Mouse (Mus musculus) neural tube, embryonic 14.5 days (tissue): ENCODE data around the gene Stil. TPM values are rescaled to one million over a fixed set of nuclear protein-coding genes. Genes with fewer than 3 reads are reported as not detected.

ENCODE experiments used
- ATAC-seq: fragments of 200-750 bp; cut with Nextera tagmentation; 2 replicates; pipeline ENCODE4 v1.8.0; 2017; ENCODE audit warnings: low read depth, mild to moderate bottlenecking, moderate TSS enrichment, moderate library complexity
- H3K27ac ChIP-seq: fragments of 300-500 bp; sonication (generic); 2 replicates; pipeline ENCODE4 v1.5.1; 2014; ENCODE audit warnings: low read depth, mild to moderate bottlenecking, control low read depth, low read length, moderate library complexity, mixed read lengths
- H3K27me3 ChIP-seq: fragments of 300-500 bp; sonication (generic); 2 replicates; pipeline ENCODE4 v1.6.1; 2014; ENCODE audit warnings: low read length; ENCODE audit not compliant: control insufficient read depth, insufficient read depth
- H3K36me3 ChIP-seq: fragments of 300-500 bp; sonication (generic); 2 replicates; pipeline ENCODE4 v1.6.1; 2014; ENCODE audit warnings: low read length, mixed read lengths; ENCODE audit not compliant: control insufficient read depth, insufficient read depth
- H3K4me1 ChIP-seq: fragments of 300-500 bp; sonication (generic); 2 replicates; pipeline ENCODE4 v1.6.1; 2014; ENCODE audit warnings: low read length; ENCODE audit not compliant: control insufficient read depth, insufficient read depth
- H3K4me2 ChIP-seq: fragments of 300-500 bp; sonication (generic); 2 replicates; pipeline ENCODE4 v1.6.1; 2014; ENCODE audit warnings: mild to moderate bottlenecking, low read depth, low read length, control low read depth
- H3K4me3 ChIP-seq: fragments of 300-500 bp; sonication (generic); 2 replicates; pipeline ENCODE4 v1.5.1; 2014; ENCODE audit warnings: low read depth, low read length, control low read depth, mixed read lengths
- H3K9ac ChIP-seq: fragments of 300-500 bp; sonication (generic); replicated peaks from 2 replicates; pipeline ENCODE4 v1.6.1; 2014; ENCODE audit warnings: low read depth, mild to moderate bottlenecking, control low read depth, low read length, mixed read lengths
- H3K9me3 ChIP-seq: fragments of 300-500 bp; sonication (generic); 2 replicates; pipeline ENCODE4 v1.6.1; 2016; ENCODE audit warnings: low read length; ENCODE audit not compliant: control insufficient read depth
- WGBS: fragments of 180-500 bp; shearing (Covaris S2); extraction: QIAGEN DNeasy Blood & Tissue Kit; methylation state at CpG from one replicate; pipeline ENCODE4 v1.1.7; 2014; 5-methylcytosine and 5-hydroxymethylcytosine counted together
- polyA plus RNA-seq: library from polyadenylated mRNA; unstranded; fragments of >200 nt; fragmentation: Nextera tagmentation; extraction: Ambion mirVana; gene quantifications from 2 replicates; pipeline ENCODE4 v1.2.1, GENCODE M21; 2014

The Stil gene
- polyA plus RNA-seq, 1 experiment from 2014 or later: 1.3 TPM

DNA sequence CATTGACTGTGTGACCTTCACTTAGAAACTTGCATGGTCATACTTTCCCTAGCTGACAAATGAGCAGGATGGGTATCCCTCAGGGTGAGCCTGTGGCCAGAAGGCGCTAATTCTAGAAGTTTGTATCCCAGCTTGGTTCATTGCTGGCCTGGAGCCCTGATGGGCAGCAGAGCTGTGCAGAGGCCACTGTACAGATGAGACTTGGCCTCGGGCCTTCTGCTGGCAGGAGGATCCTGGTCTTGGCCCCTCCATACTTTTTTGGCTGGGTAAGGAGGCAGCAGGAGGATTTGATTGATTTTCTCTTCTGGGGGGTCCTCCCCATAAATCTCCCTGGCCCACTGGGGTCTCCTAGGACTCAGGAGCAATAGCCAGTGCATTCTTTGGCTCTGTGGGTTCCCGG is 83.1 kb downstream of the Stil start:
- H3K27me3 ChIP-seq: no peaks in the 10 kb centered on the region
- peaks cover 11% of the 10 kb centered on the region; the same call in 1 of the 2 replicates for H3K4me1 ChIP-seq
- ATAC-seq: no peak
- H3K9ac ChIP-seq: no peak overlapping the region
- WGBS: 74% methylated on average over 3 of the region's 3 CpGs
- no peak overlapping the region for H3K4me2 ChIP-seq
- no peak overlapping the region for H3K27ac ChIP-seq
- H3K4me3 ChIP-seq: no peak overlapping the region
- no peaks in the 10 kb centered on the region for H3K9me3 ChIP-seq
- no peaks in the 10 kb centered on the region for H3K36me3 ChIP-seq

DNA sequence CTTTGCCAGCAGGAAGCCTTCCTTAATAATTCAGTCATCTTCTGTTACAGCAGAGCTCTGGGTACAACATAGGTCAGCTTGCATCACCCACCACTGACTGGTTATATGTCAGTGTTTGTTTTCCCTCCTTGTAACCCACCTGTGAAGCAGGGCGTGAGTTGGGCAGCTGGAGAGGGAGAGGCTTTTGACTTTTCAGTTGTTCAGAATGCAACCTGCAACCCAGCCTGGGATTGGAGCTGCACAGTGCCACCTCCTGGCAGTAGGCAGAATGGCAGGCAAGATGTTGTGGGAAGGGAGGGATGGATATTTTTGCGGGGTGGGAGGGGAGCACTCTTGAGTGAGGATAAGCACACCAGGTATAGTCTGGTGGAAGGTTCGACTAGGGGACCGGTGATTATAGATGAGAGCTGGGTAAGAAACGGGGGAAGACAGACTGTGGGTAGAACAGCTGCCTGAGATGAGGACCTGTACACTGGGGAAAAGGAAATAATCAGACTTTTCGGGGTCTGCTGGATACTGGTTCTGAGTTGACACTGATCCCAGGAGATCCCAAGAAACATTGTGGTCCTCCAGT is 85.7 kb downstream of the Stil start:
- 25% methylated on average over 6 of the region's 6 CpGs for WGBS
- ATAC-seq: peak; percentile 65
- peaks cover 3% of the 10 kb centered on the region; the same call in 1 of the 2 replicates for H3K27me3 ChIP-seq

DNA sequence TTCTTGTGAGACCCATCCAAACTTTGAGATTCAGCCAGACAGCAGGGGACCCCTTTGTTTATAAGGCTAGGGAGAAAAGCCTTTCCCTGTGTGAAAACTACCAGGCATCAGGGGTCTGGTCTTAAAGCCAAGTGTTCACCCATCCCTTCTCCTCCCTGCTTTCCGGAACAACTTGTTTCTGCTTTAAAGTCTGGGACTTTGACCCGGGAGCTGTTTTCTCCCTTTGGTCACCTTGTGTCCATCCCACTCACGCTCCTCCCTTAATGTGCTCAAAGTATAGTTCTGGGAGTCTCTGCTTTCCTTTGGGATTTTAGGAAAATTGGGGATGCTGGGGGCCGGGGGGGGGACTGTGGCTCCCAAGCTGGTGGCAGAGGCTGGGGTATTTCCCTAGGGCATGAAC is 86.3 kb downstream of the Stil start:
- H3K4me2 ChIP-seq: no peak overlapping the region
- H3K9me3 ChIP-seq: no peaks in the 10 kb centered on the region
- H3K4me3 ChIP-seq: no peak overlapping the region
- no peak for ATAC-seq
- 73% methylated on average over 4 of the region's 4 CpGs for WGBS
- no peak overlapping the region for H3K9ac ChIP-seq
- H3K27ac ChIP-seq: no peak overlapping the region
- H3K36me3 ChIP-seq: no peaks in the 10 kb centered on the region
- H3K27me3 ChIP-seq: peaks cover 3% of the 10 kb centered on the region; the same call in 1 of the 2 replicates
- H3K4me1 ChIP-seq: no peaks in the 10 kb centered on the region

More for the DNA sequence above, 85.7 kb downstream of the Stil start:
- Histone ChIP-seq H3K27ac (no peak overlapping the region), H3K4me2 (no peak overlapping the region), H3K4me3 (no peak overlapping the region), H3K36me3 (no peaks in the 10 kb centered on the region), H3K4me1 (no peaks in the 10 kb centered on the region), H3K9ac (no peak overlapping the region), H3K9me3 (no peaks in the 10 kb centered on the region)

DNA sequence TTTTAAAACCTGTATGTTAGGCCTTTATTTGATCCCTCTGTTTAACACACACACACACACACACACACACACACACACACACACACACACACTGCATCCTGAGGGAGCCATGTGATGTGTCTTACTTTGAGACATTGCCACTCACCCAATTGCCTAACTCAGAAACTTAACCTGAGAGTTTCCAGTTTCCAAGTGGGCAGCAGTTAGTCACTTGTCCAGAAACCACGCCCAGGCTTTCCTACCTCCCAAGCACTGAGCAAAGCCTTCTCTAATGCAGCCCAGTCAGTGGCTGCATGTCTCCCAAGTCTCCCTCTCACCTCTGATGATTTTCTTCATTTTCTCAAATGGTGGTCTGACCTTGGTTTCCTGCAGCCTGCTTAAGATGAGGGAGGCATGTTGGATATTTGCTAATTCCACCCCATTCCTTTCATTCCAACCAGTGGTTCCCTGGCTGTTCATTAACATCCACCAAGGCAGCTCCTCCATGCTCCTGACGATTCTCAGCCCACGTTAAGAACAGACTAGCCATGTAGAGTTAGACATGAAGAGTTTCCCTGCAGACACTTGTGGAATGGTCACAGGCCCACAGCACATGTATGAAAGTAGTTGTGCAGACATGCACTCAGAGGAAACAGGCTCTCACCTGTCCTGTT is 86.9 kb downstream of the Stil start:
- WGBS: 49% methylated on average over 3 of the region's 3 CpGs
- no peak overlapping the region for H3K4me3 ChIP-seq
- no peaks in the 10 kb centered on the region for H3K9me3 ChIP-seq
- H3K27ac ChIP-seq: no peak overlapping the region
- H3K27me3 ChIP-seq: peaks cover 3% of the 10 kb centered on the region; the same call in 1 of the 2 replicates
- H3K36me3 ChIP-seq: no peaks in the 10 kb centered on the region
- no peaks in the 10 kb centered on the region for H3K4me1 ChIP-seq
- H3K9ac ChIP-seq: no peak overlapping the region
- no peak overlapping the region for H3K4me2 ChIP-seq
- no peak for ATAC-seq

DNA sequence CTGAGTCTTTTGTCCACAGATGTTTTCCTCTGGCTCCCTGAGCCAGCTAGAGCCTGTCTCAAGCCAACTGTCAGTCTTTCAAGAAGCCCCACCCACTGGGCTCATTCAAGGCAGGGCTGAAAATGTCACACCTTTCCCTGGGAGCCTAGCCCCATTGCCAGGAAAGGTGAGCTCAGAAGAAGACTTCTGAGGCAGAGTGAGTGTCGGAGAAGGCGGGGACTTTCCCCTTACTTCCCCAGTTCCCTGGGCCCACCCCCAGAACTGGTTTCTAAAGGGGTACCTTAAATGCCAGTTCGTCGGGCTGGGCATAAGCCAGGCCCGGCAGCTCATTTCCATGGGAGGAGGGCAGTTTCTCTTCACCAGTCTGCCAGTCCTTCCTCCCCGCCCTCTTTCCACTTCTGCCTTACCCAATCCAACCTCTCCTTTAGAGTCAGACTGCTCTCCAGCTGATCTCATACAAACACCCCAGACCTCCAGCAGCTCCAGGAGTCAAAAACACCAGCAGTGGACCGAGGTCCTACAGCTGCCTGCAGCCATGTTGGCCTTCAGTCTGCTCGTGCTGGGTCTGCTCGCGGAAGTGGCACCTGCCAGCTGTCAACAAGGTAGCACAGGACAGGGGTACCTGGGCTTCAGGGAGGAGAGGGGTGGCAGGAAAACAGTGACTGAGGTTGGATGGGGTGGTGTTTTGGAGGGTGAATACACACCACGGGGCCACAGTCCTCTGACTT is 88.8 kb downstream of the Stil start, which contains the start of gene Pdzk1ip1:
Pdzk1ip1 (plus strand) TSS at position 98 of the 728 bp plus-strand sequence.
- no peak within 1 kb of the TSS for H3K9ac ChIP-seq
- no peak within 1 kb of the TSS for H3K4me2 ChIP-seq
- H3K36me3 ChIP-seq: no peaks in the 10 kb centered on the region
- 26% methylated on average over 11 of the region's 11 CpGs for WGBS
- no peaks in the 10 kb centered on the region for H3K4me1 ChIP-seq
- H3K27ac ChIP-seq: no peak within 1 kb of the TSS
- no peak for ATAC-seq
- H3K9me3 ChIP-seq: no peaks in the 10 kb centered on the region
- H3K27me3 ChIP-seq: peaks cover 3% of the 10 kb centered on the region; the same call in 1 of the 2 replicates
- no peak within 1 kb of the TSS for H3K4me3 ChIP-seq

DNA sequence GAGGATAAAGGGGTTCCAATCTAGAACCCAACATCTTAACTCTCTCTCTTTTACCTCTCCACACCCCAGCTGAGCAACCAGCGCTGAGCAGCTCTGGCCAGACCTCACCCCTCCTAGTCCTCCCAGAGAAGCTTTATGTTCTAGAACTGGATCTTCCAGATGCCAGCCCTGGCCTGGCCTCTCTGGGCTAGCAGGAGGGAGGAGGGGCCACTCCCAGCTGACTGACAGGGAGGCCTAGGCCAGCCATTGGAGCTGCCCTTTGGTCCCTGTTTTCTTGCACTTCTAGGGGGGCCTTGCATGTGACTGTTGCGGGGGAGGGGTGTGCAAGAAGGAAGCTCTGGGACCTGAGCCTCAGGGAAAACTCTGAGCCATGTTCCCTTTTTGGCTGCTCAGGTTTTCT is 90.6 kb downstream of the Stil start:
- Histone ChIP-seq H3K27me3 (peaks cover 3% of the 10 kb centered on the region; the same call in 1 of the 2 replicates), H3K36me3 (no peaks in the 10 kb centered on the region), H3K9ac (no peak overlapping the region), H3K4me3 (no peak overlapping the region), H3K27ac (no peak overlapping the region), H3K4me2 (no peak overlapping the region), H3K4me1 (no peaks in the 10 kb centered on the region), H3K9me3 (no peaks in the 10 kb centered on the region)
- ATAC-seq: no peak
- 73% methylated on average over 2 of the region's 2 CpGs for WGBS

DNA sequence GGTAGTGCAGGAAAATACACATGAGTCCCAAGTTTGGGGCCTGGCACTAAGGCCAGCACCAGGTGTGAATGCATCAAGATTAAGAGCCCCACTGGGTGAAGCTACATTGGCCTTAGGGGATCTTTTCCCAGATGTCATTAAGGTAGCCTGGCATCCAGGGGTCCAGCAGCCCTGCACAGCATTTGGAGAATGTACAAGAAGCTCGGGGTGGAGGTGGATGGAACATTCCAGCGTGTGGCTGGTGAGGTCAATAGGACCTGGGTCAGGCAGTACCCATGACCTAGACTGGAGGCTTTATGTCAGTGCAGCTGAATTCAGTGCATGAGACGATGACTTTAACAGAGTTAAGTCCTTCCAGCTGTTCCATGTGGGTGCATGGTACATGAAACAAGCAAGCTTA is 91.8 kb downstream of the Stil start:
- peaks cover 8% of the 10 kb centered on the region for H3K27me3 ChIP-seq
- 87% methylated on average over 3 of the region's 3 CpGs for WGBS

More for the DNA sequence above, 91.8 kb downstream of the Stil start:
- 0 out of 2 replicates have a peak, but pooled peaks cover 3% of the 10 kb centered on the region for H3K4me1 ChIP-seq
- no peaks in the 10 kb centered on the region for H3K9me3 ChIP-seq
- no peak overlapping the region for H3K4me3 ChIP-seq
- H3K36me3 ChIP-seq: no peaks in the 10 kb centered on the region
- H3K27ac ChIP-seq: no peak overlapping the region
- no peak for ATAC-seq
- no peak overlapping the region for H3K4me2 ChIP-seq
- no peak overlapping the region for H3K9ac ChIP-seq
